Mouse (Mus musculus) mouse embryonic stem cell (cell line): ENCODE measurements around the gene Mrpl49.
"Not testable (repeated sequence)": the region's sequence is repeated elsewhere in the genome, so short reads cannot be mapped to it uniquely, and the experiment has no call there.

Experiments
- in situ Hi-C, 2 experiments: fragments of 300-500 bp; cut with MboI; formaldehyde crosslinking; loops; 1 replicate in 1 of 2; 3 replicates in 1 of 2; pipeline ENCODE4 v1.14.3; 2019 to 2020; ENCODE audit warnings: low sequenced_read_pairs in 2 of 2, low pct_unique_long_range_greater_than_20kb in 1 of 2, mixed read lengths in 1 of 2; ENCODE audit not compliant: unreplicated experiment in 1 of 2

Mrpl49 gene

DNA sequence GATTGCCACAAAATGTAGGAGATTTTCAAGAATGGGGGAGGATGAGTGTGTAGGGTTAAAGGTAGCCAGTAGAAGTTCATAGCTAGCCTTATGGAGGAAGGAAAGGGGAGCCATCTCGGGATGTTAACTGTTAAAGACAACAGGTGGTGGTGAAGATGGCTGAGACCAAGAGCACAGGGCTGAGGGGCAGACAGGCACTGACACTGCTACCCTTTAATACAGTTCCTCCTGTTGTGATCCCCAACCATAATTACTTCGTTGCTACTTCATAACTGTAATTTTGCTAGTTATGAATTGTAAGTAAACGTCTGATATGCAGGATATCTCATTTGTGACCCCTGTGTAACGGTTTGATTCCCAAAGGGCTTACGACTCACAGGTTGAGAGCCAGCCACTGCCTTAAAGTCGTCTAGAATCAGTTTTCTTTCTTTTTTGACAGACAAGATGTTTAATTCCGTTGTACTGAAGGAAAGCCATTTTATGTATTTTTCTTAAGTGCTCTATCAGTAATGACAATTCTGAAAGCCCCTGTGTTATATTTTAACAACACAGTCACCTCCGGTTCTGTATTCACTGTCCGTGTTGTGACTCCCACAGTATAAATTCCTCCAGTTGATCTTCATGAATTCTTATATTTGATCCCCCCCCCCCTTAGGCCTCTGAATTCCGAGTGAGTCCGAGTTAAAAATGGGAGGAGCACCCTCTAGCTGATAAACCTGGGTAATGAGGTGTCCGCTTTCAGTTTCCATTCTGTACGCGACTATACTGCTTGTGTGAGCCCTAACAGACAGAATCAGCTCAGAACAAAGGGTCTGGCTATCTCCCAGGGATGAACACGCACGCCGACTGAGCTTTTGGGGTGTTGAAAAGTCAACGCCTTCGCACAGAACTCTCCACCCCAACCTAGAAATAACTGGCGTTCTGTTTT is 12.0 kb downstream of the Mrpl49 start:
- in situ Hi-C loops = no loop called here

DNA sequence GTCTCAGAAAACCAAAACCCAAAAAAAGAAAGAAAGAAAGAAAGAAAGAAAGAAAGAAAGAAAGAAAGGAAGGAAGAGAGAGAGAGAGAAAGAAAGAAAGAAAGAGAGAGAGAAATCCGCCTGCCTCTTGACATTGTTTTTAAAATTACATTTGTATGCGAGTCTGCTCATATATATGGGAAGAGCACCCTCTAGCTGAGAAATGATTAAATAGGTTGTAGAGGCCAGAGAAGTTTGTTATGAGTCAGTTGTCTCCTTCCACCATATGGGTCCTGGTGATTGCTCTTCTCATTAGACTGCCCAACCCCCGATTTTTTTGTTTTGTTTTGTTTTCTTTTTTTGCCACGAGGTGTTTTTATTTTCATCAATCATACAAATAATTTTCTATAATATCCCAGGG is 13.5 kb downstream of the Mrpl49 start:
- in situ Hi-C loops = not testable (repeated sequence)

DNA sequence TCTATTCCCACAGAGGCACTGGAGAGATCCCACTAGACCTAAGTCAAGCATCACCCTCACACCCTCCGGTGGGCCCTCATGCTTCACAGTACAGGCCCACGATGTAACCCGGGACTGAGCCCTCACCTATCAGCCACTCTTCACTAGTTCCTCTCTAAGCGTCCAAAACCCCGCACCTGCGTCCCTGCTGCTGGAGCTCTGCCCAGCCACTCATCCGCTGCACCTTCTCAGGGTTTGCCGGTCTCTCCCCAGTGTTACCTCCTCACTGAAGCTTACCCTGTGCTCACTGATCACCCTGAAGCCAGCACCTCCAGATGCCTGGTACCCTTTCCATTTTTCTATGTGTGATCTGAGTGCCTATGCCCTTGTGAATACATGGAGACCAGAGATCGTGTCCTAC is 15.3 kb downstream of the Mrpl49 start:
- in situ Hi-C loops = no loop called here

DNA sequence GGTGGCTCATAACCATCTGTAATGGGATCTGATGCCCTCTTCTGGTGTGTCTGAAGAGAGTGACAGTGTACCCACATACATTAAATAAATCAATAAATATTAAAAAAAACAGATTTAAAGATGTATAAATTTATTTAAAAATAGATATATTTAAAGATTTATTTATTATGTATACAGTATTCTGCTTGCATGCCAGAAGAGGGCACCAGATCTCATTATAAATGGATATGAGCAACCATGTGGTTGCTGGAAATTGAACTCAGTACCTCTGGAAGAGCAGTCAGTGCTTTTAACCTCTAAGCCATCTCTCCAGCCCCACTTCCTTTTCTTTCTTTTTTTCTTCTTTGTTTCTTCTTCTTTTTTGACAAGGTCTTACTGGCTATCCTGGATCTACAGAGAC is 17.6 kb downstream of the Mrpl49 start:
- in situ Hi-C loops = no loop called here

DNA sequence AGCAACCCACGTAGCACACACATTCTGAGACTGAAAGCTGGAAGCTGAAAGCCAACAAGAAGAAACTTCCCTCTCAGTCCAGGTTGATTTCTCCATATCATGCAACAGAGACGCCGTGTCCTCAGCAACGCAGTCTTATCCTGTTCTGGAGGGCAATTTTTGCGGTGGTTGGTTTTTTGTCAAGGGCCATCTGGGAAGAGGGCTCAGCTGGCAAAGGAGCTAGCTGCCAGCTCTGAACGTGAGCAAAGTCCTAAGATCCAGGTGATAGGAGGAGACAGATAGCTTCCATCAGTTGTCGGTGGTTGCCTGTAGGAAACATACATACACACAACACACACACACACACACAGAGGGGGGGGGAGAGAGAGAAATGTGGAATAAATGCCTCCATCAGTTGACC is 19.3 kb downstream of the Mrpl49 start:
- in situ Hi-C loops = loop anchor here in 1 of 2 experiments (5.0 kb wide), 1 partner anchor 89 kb away; the partner anchor contains the start of gene Snx15

DNA sequence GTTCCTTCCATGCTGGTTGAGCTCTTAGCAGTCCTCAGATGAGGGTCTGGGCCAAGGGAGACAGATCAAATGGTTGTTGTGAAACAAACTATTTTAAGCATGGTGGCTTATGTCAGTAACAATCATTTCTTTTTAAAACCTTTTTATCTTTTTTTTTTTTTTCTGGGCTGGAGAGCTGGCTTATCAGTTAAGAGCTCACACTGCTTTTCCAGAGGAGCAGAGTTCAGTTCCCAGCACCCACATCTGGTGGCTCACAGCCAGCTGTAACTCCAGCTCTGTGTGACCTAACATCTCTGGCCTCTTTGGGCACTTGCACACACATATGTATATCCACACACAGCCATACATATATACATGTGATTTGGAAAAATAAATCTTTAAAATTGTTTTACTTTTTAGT is 19.9 kb downstream of the Mrpl49 start:
- in situ Hi-C loops = loop anchor here in 1 of 2 experiments (5.0 kb wide), 1 partner anchor 90 kb away; the partner anchor contains the start of gene Snx15

DNA sequence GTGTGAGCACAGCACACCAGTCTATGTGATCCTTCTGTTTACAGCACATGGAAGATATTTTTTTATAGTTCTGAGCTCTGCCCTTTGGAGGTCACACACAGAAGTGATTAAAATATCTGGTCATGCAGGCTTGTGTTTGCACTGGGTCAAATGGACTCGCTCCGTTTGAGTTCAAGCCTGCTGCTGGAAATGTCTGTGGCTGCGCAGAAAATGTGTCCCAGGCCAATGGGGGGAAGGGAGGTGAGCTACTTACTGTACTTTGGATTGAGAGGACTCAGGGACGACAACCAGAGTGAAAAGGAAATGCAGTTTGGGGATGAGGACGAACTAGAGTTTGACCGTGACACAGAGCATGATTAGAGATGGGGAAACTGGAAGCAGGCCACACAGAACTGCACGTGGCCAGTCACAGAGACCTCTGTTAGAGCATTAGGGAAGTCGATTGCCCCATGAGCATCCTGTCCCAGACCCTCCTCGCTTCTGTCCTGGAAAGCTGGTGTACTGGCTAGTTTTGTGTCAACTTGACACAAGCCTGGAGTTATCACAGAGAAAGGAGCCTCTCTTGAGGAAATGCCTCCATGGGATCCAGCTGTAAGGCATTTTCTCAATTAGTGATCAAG is 21.5 kb downstream of the Mrpl49 start:
- in situ Hi-C loops = loop anchor here in 1 of 2 experiments (5.0 kb wide), 1 partner anchor 91 kb away; the partner anchor contains the start of gene Snx15

DNA sequence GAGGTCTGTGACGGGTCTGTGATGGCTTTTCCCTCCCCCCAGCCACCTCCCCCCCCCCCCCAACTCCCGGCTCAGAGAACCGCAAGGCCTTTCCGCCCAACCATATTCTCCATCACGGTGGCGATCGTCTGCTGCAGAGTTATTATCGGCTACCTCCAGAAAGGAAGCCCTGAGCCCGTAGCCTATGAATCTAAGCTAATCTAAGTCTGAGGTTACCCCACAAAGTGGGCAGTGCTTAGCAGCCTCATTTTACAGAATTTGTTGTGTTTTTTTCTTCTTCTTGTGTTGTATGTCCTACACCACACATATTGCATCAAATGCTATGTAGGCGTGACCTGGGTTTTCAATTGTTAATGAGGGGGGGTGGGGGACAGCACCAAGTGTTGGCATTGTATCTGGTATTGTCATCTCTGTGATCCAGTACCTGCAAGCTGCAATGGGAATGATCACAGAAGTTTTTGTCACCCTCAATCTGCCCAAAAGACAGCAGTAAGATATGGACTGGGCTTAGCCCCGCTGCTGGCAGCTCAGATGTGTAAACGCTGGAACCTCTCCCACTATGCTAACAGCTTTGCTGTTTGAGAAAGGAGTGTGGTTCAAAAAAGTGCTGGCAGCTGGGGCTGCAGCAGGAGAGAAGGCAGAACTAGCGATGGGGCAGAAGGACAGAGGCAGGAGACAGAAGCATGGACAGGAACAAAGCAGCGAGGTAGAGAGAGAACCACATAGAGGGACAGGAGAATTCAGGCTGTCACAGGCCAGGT is 26.9 kb downstream of the Mrpl49 start:
- in situ Hi-C loops = no loop called here

DNA sequence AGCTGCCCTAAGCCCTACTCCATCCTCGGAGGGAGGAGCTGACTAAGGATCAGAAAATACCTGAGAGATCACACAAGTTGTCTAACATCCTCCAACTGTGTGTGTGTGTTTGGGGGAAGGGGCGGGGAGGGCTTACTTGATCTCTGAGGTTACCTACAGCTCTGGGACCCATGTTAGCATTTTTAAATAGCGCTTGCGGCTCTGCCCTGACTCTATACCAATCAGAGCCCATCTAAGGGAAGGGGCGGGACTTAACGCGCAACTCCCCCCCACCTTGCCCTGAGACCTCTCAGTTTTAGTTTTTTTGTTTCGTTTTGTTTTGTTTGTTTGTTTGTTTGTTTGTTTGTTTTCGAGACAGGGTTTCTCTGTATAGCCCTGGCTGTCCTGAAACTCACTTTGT is 28.2 kb downstream of the Mrpl49 start:
- in situ Hi-C loops = no loop called here

DNA sequence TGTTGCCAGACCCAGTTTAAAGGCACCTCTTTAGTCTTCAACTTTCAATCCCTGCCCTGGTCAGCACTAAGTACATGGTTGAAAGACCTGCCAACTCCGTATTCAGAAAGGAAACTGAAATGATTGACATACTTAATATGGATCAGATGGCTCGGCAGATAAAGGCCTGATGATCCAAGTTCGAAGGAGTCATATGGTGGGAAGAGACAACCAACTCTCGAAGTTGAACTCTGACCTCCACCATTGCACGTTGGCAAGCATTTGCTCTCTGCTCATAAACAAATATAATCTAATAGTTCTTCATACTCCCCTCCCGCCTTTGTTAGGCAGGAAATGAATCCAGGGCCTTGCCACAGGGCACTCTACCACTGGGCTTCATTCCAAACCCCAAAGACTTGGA is 28.6 kb downstream of the Mrpl49 start:
- in situ Hi-C loops = no loop called here

DNA sequence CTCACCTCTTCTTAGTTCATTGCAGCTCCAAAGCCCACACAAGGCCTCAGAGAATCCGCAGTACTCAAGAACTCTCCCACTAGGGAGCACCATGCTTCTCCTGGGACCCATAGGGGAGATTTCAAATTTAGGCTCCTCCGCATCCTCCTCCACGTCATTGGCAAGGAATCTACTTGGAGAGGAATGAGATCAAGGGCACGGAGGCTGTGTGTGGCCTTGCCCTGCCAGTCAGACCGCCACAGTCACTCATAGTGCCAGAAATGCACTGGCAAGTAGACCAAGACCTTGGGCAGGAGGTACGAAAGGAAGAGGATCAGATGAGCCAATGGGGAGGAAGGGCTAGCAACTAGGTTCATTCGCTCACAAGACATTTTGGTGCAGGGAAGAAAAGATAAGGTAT is 33.7 kb downstream of the Mrpl49 start:
- in situ Hi-C loops = no loop called here

DNA sequence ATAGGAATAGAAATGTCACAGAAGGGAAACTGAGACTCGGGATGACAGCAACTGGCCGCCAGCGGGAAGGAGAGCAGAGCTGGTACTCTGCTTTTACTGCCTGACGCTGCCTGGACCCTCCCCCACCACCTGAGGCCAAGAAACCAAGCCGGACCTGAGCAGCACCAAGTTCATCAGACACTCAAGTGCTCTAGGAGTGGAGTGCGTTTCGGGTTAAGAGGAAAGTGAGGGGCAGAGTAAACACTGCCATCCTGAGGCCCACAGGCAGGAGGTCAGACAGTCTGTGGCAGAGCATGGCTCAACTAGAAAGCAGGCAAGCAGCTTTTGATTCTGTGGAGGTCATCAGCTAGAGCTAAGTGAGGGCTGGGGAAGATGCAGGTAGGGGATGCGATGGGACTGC is 34.5 kb downstream of the Mrpl49 start:
- in situ Hi-C loops = no loop called here

DNA sequence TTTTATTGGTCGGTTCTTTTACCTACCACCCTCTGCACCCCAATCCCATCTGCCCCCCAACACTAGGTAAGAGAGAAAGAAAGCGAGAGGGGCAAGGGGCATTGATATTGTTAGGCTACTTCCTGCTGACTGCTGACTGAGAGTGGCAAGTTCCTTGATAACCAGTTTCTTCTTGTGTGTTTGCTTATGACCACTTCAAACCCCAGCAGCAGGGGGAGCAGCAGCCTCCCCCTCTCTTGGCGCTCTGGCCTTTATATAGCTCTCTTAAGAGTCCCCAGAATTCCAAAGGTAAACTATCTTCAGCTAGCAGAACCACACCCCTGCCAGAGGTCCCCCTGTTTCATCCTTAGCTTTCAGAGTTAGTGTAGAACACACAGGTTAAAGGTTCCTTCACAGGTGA is 37.3 kb downstream of the Mrpl49 start:
- in situ Hi-C loops = no loop called here

DNA sequence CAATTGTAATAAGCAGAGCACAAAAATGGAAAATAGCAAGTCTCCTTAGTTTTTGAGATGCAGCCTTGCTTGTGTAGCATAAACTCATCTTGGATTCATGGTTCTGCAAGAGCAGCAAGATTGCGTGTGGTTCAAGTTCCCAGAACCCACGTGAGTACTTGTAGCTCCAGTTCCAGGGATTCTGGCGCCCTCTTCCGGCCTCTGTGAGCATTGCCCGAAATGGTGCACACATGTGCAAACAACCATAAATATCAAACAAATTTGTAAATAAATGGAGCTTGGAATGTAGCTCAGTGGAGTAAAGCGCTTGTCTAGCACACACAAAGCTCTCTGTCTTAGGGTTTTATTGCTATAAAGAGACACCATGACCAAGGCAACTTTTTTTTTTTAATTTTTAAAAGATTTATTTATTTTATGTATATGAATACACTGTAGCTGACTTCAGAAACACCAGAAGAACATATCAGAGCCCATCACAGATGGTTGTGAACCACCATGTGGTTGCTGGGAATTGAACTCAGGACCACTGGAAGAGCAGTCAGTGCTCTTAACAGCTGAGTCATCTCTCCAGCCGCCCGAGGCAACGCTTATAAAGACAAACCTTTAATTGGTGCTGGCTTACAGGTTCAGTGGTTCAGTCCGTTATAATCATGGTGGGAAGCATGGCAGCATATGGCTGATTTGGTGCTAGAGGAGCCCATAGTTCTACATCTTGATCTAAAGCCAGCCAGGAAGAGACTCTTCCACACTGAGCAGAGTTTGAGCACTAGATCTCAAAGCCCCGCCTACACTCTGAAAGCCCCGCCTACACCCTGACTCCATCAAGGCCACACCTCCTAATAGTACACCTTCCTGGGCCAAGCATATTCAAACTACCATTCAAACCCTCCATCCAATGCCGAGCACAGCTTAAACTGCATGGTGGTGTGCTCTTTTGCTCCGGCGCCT is 39.2 kb downstream of the Mrpl49 start:
- in situ Hi-C loops = loop anchor here (5.0 to 10.0 kb wide), 2 partner anchors 56 to 106 kb away; partner anchors contain the start of genes Pola2 (in 1 of the 2) and Snx15 (in 1 of the 2)

DNA sequence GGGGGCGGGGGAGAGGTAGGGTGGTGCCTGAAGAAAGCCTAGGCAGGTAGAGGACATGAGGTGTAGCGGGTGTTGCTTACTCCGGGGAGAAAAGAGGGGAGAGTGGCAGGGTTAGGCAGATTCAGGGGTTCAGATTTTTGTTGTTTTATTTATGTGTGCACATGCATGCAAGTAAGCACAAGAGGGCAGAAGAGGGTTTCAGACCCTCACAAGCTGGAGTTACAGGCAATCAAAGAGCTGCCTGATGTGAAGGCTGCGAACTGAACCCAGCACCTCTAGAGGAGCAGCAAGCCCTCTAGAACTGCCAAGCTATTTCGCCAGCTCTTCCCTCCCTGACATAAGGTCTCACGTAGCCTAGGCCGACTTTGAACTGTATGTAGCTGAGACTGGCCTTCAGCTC is 41.1 kb downstream of the Mrpl49 start:
- in situ Hi-C loops = loop anchor here (5.0 to 10.0 kb wide), 2 partner anchors 54 to 108 kb away; partner anchors contain the start of genes Pola2 (in 1 of the 2) and Snx15 (in 1 of the 2)

DNA sequence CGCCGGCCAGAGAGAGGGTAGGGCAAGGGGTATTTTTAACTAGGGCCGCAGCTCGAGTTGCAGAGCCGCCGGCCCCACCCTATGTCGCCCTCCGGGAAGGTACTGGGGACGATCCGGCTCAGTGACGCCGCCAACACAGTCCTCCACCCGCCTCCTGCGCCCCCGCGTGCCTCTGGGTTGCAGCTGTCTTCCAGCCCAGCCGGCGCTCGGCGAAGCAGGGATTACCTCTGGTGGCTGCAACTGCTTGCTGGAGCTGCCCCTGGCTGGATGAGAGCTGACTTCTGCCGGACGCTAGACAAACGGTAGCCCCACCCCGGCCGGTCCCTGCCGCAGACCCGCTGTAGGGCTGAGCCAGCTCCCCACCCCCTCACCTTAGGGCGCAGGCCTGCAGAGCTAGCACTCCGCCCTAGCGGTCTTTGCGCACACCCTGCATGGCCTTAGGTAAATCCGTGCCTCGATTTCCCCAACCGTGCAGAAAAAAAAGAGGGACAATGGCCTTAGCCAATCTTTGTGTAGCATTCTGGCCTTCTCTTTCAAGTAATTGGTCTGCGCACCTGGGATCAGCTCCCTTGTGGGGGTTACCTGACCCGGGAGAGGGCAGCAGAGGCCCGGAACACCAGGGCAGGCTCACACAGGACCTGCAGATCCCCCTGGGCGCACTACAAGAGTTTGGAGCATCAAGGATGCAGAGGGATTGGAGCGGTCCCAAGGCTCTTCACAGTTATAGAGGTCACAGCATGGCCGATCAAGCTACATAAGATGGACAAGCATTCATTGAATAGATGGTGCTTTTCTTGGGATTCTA is 41.9 kb downstream of the Mrpl49 start, which contains the start of gene Capn1:
Gene Capn1, minus strand, starts transcription at position 387 of the 805 bp plus-strand sequence.
- in situ Hi-C loops = loop anchor here (5.0 to 10.0 kb wide), 2 partner anchors 53 to 109 kb away; partner anchors contain the start of genes Pola2 (in 1 of the 2) and Snx15 (in 1 of the 2)
